Mouse (Mus musculus) olfactory bulb, adult 2 months (tissue): ENCODE data around the gene Gyg.

Experiments
- CTCF ChIP-seq: fragments of 200-500 bp; IDR thresholded peaks from 2 replicates; pipeline ENCODE4 v1.5.1; 2012; ENCODE audit warnings: low read depth, mild to moderate bottlenecking, low read length, moderate library complexity; ENCODE audit not compliant: insufficient read depth
- POLR2A ChIP-seq: fragments of 200-500 bp; IDR thresholded peaks from 2 replicates; pipeline ENCODE4 v1.6.1; 2012; ENCODE audit warnings: mild to moderate bottlenecking, low read depth, low read length, moderate library complexity; ENCODE audit not compliant: insufficient read depth

- TF ChIP-seq POLR2A (no peak), CTCF (no peak)
These were observed 8.2 kb downstream of the Gyg start for GRCm38 (mm10) chr3:20146884-20147395.
